Mouse (Mus musculus) hindbrain, embryonic 14.5 days (tissue): ENCODE measurements around the gene Rps15. TPM values are rescaled to one million over a fixed set of nuclear protein-coding genes. Genes with fewer than 3 reads are reported as not detected.

Experiments
- ATAC-seq: fragments of 200-750 bp; cut with Nextera tagmentation; 2 replicates; pipeline ENCODE4 v1.8.0; 2017; ENCODE audit warnings: moderate number of reproducible peaks, mild to moderate bottlenecking, moderate TSS enrichment, moderate library complexity; ENCODE audit not compliant: low FRiP score
- DNase-seq: peaks from one replicate; pipeline ENCODE4 v3.0.0-alpha.2; 2015; ENCODE audit warnings: low spot score
- H3K27ac ChIP-seq: fragments of 300-500 bp; sonication (generic); 2 replicates; pipeline ENCODE4 v1.5.1; 2014; ENCODE audit warnings: mild to moderate bottlenecking, moderate library complexity
- H3K27me3 ChIP-seq: fragments of 300-500 bp; sonication (generic); 2 replicates; pipeline ENCODE4 v1.6.1; 2014; ENCODE audit warnings: mild to moderate bottlenecking, low read length, mixed read lengths; ENCODE audit not compliant: control insufficient read depth, insufficient read depth
- H3K36me3 ChIP-seq: fragments of 300-500 bp; sonication (generic); replicated peaks from 2 replicates; pipeline ENCODE4 v1.6.1; 2014; ENCODE audit not compliant: control insufficient read depth, insufficient read depth
- H3K4me1 ChIP-seq: fragments of 300-500 bp; sonication (generic); replicated peaks from 2 replicates; pipeline ENCODE4 v1.6.1; 2014; ENCODE audit warnings: antibody characterized with exemption, low read length, mixed read lengths; ENCODE audit not compliant: control insufficient read depth, insufficient read depth
- H3K4me2 ChIP-seq: fragments of 300-500 bp; sonication (generic); replicated peaks from 2 replicates; pipeline ENCODE4 v1.6.1; 2014; ENCODE audit warnings: mild to moderate bottlenecking, moderate library complexity
- H3K4me3 ChIP-seq: fragments of 300-500 bp; sonication (generic); replicated peaks from 2 replicates; pipeline ENCODE4 v1.5.1; 2014; ENCODE audit warnings: mild to moderate bottlenecking, low read length
- H3K9ac ChIP-seq: fragments of 300-500 bp; sonication (generic); 2 replicates; pipeline ENCODE4 v1.6.1; 2014
- H3K9me3 ChIP-seq: fragments of 300-500 bp; sonication (generic); 2 replicates; pipeline ENCODE4 v1.6.1; 2016; ENCODE audit warnings: low read length; ENCODE audit not compliant: control insufficient read depth
- WGBS: fragments of 180-500 bp; shearing (Covaris S2); extraction: QIAGEN DNeasy Blood & Tissue Kit; methylation state at CpG from one replicate; pipeline ENCODE4 v1.1.7; 2014; 5-methylcytosine and 5-hydroxymethylcytosine counted together
- polyA plus RNA-seq: library from polyadenylated mRNA; unstranded; fragments of >200 nt; fragmentation: Nextera tagmentation; extraction: Ambion mirVana; gene quantifications from 2 replicates; pipeline ENCODE4 v1.2.1, GENCODE M21; 2014

Gene Rps15
- polyA plus RNA-seq, 1 experiment from 2014 or later = 649 TPM

- H3K4me2 ChIP-seq = peak overlapping the region; percentile 36
- 32% methylated on average over 12 of the region's 12 CpGs for WGBS
- H3K27me3 ChIP-seq = no peaks in the 10 kb centered on the region
- ATAC-seq = no peak
- H3K27ac ChIP-seq = no peak overlapping the region
- H3K9ac ChIP-seq = peak overlapping the region; percentile 37; the same call in 1 of the 2 replicates
- H3K4me3 ChIP-seq = no peak overlapping the region
- no peaks in the 10 kb centered on the region for H3K9me3 ChIP-seq
- DNase-seq = no peak
- H3K36me3 ChIP-seq = peaks cover 80% of the 10 kb centered on the region
- peaks cover 40% of the 10 kb centered on the region for H3K4me1 ChIP-seq
Measured at GRCm38 (mm10) chr10:80304458-80304857, 12.2 kb downstream of the Rps15 start.

GRCm38 (mm10) chr10:80304862-80305261 is 12.6 kb downstream of the Rps15 start:
- Histone ChIP-seq H3K4me1 (peaks cover 40% of the 10 kb centered on the region), H3K27ac (no peak overlapping the region), H3K27me3 (no peaks in the 10 kb centered on the region), H3K4me2 (peak overlapping the region; percentile 36), H3K9me3 (no peaks in the 10 kb centered on the region), H3K36me3 (peaks cover 84% of the 10 kb centered on the region), H3K4me3 (no peak overlapping the region), H3K9ac (peak overlapping the region; percentile 37; the same call in 1 of the 2 replicates)
- 21% methylated on average over 25 of the region's 25 CpGs for whole genome bisulfite sequencing
- no peak for DNase-seq
- ATAC-seq = no peak

GRCm38 (mm10) chr10:80311560-80311959 is 19.3 kb downstream of the Rps15 start:
- Histone ChIP-seq H3K4me2 (no peak overlapping the region), H3K4me3 (no peak overlapping the region), H3K36me3 (peaks cover 100% of the 10 kb centered on the region), H3K4me1 (no peaks in the 10 kb centered on the region), H3K9me3 (no peaks in the 10 kb centered on the region), H3K27me3 (no peaks in the 10 kb centered on the region), H3K27ac (no peak overlapping the region), H3K9ac (no peak overlapping the region)
- ATAC-seq (no peak), DNase-seq (no peak)
- 89% methylated on average over 16 of the region's 16 CpGs for WGBS

GRCm38 (mm10) chr10:80312586-80313504 is 20.6 kb downstream of the Rps15 start:
- Histone ChIP-seq H3K9ac (no peak overlapping the region), H3K9me3 (no peaks in the 10 kb centered on the region), H3K36me3 (peaks cover 100% of the 10 kb centered on the region), H3K4me2 (no peak overlapping the region), H3K4me1 (no peaks in the 10 kb centered on the region), H3K27ac (no peak overlapping the region), H3K4me3 (no peak overlapping the region), H3K27me3 (no peaks in the 10 kb centered on the region)
- ATAC-seq (no peak), DNase-seq (no peak)
- WGBS = 67% methylated on average over 54 of the region's 54 CpGs

GRCm38 (mm10) chr10:80313627-80314201 is 21.5 kb downstream of the Rps15 start:
- ATAC-seq = no peak
- Histone ChIP-seq H3K9me3 (no peaks in the 10 kb centered on the region), H3K4me2 (no peak overlapping the region), H3K4me3 (no peak overlapping the region), H3K27me3 (no peaks in the 10 kb centered on the region), H3K27ac (no peak overlapping the region), H3K9ac (no peak overlapping the region), H3K36me3 (peaks cover 100% of the 10 kb centered on the region), H3K4me1 (no peaks in the 10 kb centered on the region)
- 59% methylated on average over 20 of the region's 20 CpGs for WGBS
- no peak for DNase-seq

GRCm38 (mm10) chr10:80314494-80315001 is 22.3 kb downstream of the Rps15 start:
- no peaks in the 10 kb centered on the region for H3K9me3 ChIP-seq
- no peak overlapping the region for H3K4me2 ChIP-seq
- H3K4me3 ChIP-seq = no peak overlapping the region
- peaks cover 95% of the 10 kb centered on the region for H3K36me3 ChIP-seq
- no peak for DNase-seq
- no peaks in the 10 kb centered on the region for H3K27me3 ChIP-seq
- no peak overlapping the region for H3K9ac ChIP-seq
- H3K4me1 ChIP-seq = peaks cover 5% of the 10 kb centered on the region
- whole genome bisulfite sequencing = 53% methylated on average over 16 of the region's 16 CpGs
- H3K27ac ChIP-seq = no peak overlapping the region
- no peak for ATAC-seq

- H3K36me3 ChIP-seq = peaks cover 87% of the 10 kb centered on the region
- H3K4me2 ChIP-seq = no peak overlapping the region
- no peaks in the 10 kb centered on the region for H3K27me3 ChIP-seq
- ATAC-seq = no peak
- 56% methylated on average over 27 of the region's 27 CpGs for WGBS
- no peak overlapping the region for H3K4me3 ChIP-seq
- DNase-seq = no peak
- no peak overlapping the region for H3K9ac ChIP-seq
- peaks cover 8% of the 10 kb centered on the region for H3K4me1 ChIP-seq
- no peak overlapping the region for H3K27ac ChIP-seq
- H3K9me3 ChIP-seq = no peaks in the 10 kb centered on the region
Measured at GRCm38 (mm10) chr10:80315315-80315714, 23.1 kb downstream of the Rps15 start.

- Histone ChIP-seq H3K4me1 (peaks cover 8% of the 10 kb centered on the region), H3K27ac (no peak overlapping the region), H3K27me3 (no peaks in the 10 kb centered on the region), H3K4me3 (no peak overlapping the region), H3K4me2 (no peak overlapping the region), H3K36me3 (peaks cover 77% of the 10 kb centered on the region), H3K9ac (no peak overlapping the region), H3K9me3 (no peaks in the 10 kb centered on the region)
- DNase-seq (no peak), ATAC-seq (no peak)
- WGBS = 30% methylated on average over 11 of the region's 11 CpGs
Measured at GRCm38 (mm10) chr10:80316359-80316781, 24.1 kb downstream of the Rps15 start.

- DNase-seq = no peak
- Histone ChIP-seq H3K27ac (no peak overlapping the region), H3K9me3 (no peaks in the 10 kb centered on the region), H3K4me2 (no peak overlapping the region), H3K36me3 (peaks cover 70% of the 10 kb centered on the region), H3K27me3 (no peaks in the 10 kb centered on the region), H3K4me1 (peaks cover 8% of the 10 kb centered on the region), H3K4me3 (no peak overlapping the region), H3K9ac (no peak overlapping the region)
- ATAC-seq = no peak
- WGBS = 68% methylated on average over 10 of the region's 10 CpGs
Measured at GRCm38 (mm10) chr10:80317011-80317410, 24.8 kb downstream of the Rps15 start.
